Mouse (Mus musculus) kidney, embryonic 16.5 days (tissue): ENCODE results near the gene Ninj2. TPM values are rescaled to one million over a fixed set of nuclear protein-coding genes. Genes with fewer than 3 reads are reported as not detected.
A peak's percentile ranks its signal among the peaks of the same experiment; 100 is the strongest.

Source experiments
- ATAC-seq: fragments of 200-750 bp; cut with Nextera tagmentation; 2 replicates; pipeline ENCODE4 v1.8.0; 2017; ENCODE audit warnings: moderate TSS enrichment; ENCODE audit not compliant: low FRiP score, low TSS enrichment
- H3K27ac ChIP-seq: fragments of 300-500 bp; sonication (generic); 2 replicates; pipeline ENCODE4 v1.5.1; 2014; ENCODE audit warnings: low read length
- H3K27me3 ChIP-seq: fragments of 300-500 bp; sonication (generic); 2 replicates; pipeline ENCODE4 v1.6.1; 2014; ENCODE audit warnings: low read length, control low read depth, mixed read lengths; ENCODE audit not compliant: insufficient read depth
- H3K36me3 ChIP-seq: fragments of 300-500 bp; sonication (generic); 2 replicates; pipeline ENCODE4 v1.6.1; 2014; ENCODE audit warnings: low read length, control low read depth, mixed read lengths; ENCODE audit not compliant: insufficient read depth
- H3K4me1 ChIP-seq: fragments of 300-500 bp; sonication (generic); 2 replicates; pipeline ENCODE4 v1.6.1; 2014; ENCODE audit warnings: low read length, control low read depth, mixed read lengths; ENCODE audit not compliant: insufficient read depth
- H3K4me2 ChIP-seq: fragments of 300-500 bp; sonication (generic); replicated peaks from 2 replicates; pipeline ENCODE4 v1.6.1; 2014; ENCODE audit warnings: low read depth, low read length
- H3K4me3 ChIP-seq: fragments of 300-500 bp; sonication (generic); 2 replicates; pipeline ENCODE4 v1.5.1; 2014; ENCODE audit warnings: mild to moderate bottlenecking, low read length
- H3K9ac ChIP-seq: fragments of 300-500 bp; sonication (generic); replicated peaks from 2 replicates; pipeline ENCODE4 v1.6.1; 2014; ENCODE audit warnings: low read length
- H3K9me3 ChIP-seq: fragments of 300-500 bp; sonication (generic); 2 replicates; pipeline ENCODE4 v1.6.1; 2016; ENCODE audit warnings: low read length, control low read depth
- WGBS: fragments of 180-500 bp; shearing (Covaris S2); extraction: QIAGEN DNeasy Blood & Tissue Kit; methylation state at CpG from one replicate; pipeline ENCODE4 v1.1.7; 2014; 5-methylcytosine and 5-hydroxymethylcytosine counted together
- polyA plus RNA-seq: library from polyadenylated mRNA; unstranded; fragments of >200 nt; fragmentation: Nextera tagmentation; extraction: Ambion mirVana; gene quantifications from 2 replicates; pipeline ENCODE4 v1.2.1, GENCODE M21; 2015

Ninj2 gene
- polyA plus RNA-seq, 1 experiment from 2014 or later = 0.19 TPM

GRCm38 (mm10) chr6:120235874-120236273, 142.7 kb downstream of the Ninj2 start:
- H3K36me3 ChIP-seq = no peaks in the 10 kb centered on the region
- H3K4me3 ChIP-seq = no peak overlapping the region
- H3K9ac ChIP-seq = no peak overlapping the region
- peak; percentile 50 for ATAC-seq
- no peaks in the 10 kb centered on the region for H3K9me3 ChIP-seq
- no peak overlapping the region for H3K27ac ChIP-seq
- H3K4me1 ChIP-seq = peaks cover 23% of the 10 kb centered on the region
- H3K4me2 ChIP-seq = no peak overlapping the region
- 24% methylated on average over 7 of the region's 7 CpGs for WGBS
- no peaks in the 10 kb centered on the region for H3K27me3 ChIP-seq

GRCm38 (mm10) chr6:120240461-120240860, 147.3 kb downstream of the Ninj2 start:
- H3K9me3 ChIP-seq = no peaks in the 10 kb centered on the region
- H3K27me3 ChIP-seq = no peaks in the 10 kb centered on the region
- H3K4me3 ChIP-seq = no peak overlapping the region
- H3K9ac ChIP-seq = no peak overlapping the region
- H3K27ac ChIP-seq = no peak overlapping the region
- H3K4me1 ChIP-seq = peaks cover 30% of the 10 kb centered on the region
- H3K4me2 ChIP-seq = no peak overlapping the region
- 64% methylated on average over 5 of the region's 5 CpGs for WGBS
- ATAC-seq = no peak
- no peaks in the 10 kb centered on the region for H3K36me3 ChIP-seq

- no peak overlapping the region for H3K4me3 ChIP-seq
- no peaks in the 10 kb centered on the region for H3K36me3 ChIP-seq
- no peak overlapping the region for H3K4me2 ChIP-seq
- H3K27me3 ChIP-seq = no peaks in the 10 kb centered on the region
- no peaks in the 10 kb centered on the region for H3K9me3 ChIP-seq
- no peak overlapping the region for H3K9ac ChIP-seq
- WGBS = 81% methylated on average over 12 of the region's 12 CpGs
- ATAC-seq = no peak
- H3K4me1 ChIP-seq = peaks cover 20% of the 10 kb centered on the region; the same call in 1 of the 2 replicates
- no peak overlapping the region for H3K27ac ChIP-seq
Measured at GRCm38 (mm10) chr6:120241453-120241852, 148.3 kb downstream of the Ninj2 start.

GRCm38 (mm10) chr6:120242530-120242929, 149.4 kb downstream of the Ninj2 start:
- H3K36me3 ChIP-seq = no peaks in the 10 kb centered on the region
- no peak overlapping the region for H3K4me2 ChIP-seq
- no peak overlapping the region for H3K4me3 ChIP-seq
- 39% methylated on average over 8 of the region's 8 CpGs for WGBS
- H3K27me3 ChIP-seq = no peaks in the 10 kb centered on the region
- no peaks in the 10 kb centered on the region for H3K9me3 ChIP-seq
- ATAC-seq = no peak
- H3K4me1 ChIP-seq = peaks cover 19% of the 10 kb centered on the region; the same call in 1 of the 2 replicates
- H3K27ac ChIP-seq = peak overlapping the region; percentile 35; the same call in 1 of the 2 replicates
- H3K9ac ChIP-seq = no peak overlapping the region

GRCm38 (mm10) chr6:120243250-120243649, 150.1 kb downstream of the Ninj2 start:
- H3K4me2 ChIP-seq = no peak overlapping the region
- no peak for ATAC-seq
- no peaks in the 10 kb centered on the region for H3K9me3 ChIP-seq

GRCm38 (mm10) chr6:120246676-120247075, 153.5 kb downstream of the Ninj2 start:
- H3K36me3 ChIP-seq = no peaks in the 10 kb centered on the region
- H3K9ac ChIP-seq = no peak overlapping the region
- H3K27ac ChIP-seq = no peak overlapping the region
- ATAC-seq = no peak
- no peaks in the 10 kb centered on the region for H3K27me3 ChIP-seq
- peaks cover 13% of the 10 kb centered on the region; the same call in 1 of the 2 replicates for H3K4me1 ChIP-seq
- H3K9me3 ChIP-seq = no peaks in the 10 kb centered on the region
- 76% methylated on average over 5 of the region's 5 CpGs for WGBS
- no peak overlapping the region for H3K4me3 ChIP-seq
- no peak overlapping the region for H3K4me2 ChIP-seq

More at GRCm38 (mm10) chr6:120243250-120243649, 150.1 kb downstream of the Ninj2 start:
- WGBS = 63% methylated on average over 8 of the region's 8 CpGs
- H3K36me3 ChIP-seq = no peaks in the 10 kb centered on the region
- H3K27ac ChIP-seq = peak overlapping the region; percentile 35
- H3K4me1 ChIP-seq = peaks cover 19% of the 10 kb centered on the region; the same call in 1 of the 2 replicates
- H3K4me3 ChIP-seq = no peak overlapping the region
- no peaks in the 10 kb centered on the region for H3K27me3 ChIP-seq
- H3K9ac ChIP-seq = no peak overlapping the region

GRCm38 (mm10) chr6:120249831-120250230, 156.7 kb downstream of the Ninj2 start:
- ATAC-seq = no peak
- 69% methylated on average over 5 of the region's 5 CpGs for WGBS
- no peak overlapping the region for H3K4me3 ChIP-seq

More at GRCm38 (mm10) chr6:120249831-120250230, 156.7 kb downstream of the Ninj2 start:
- 0 out of 2 replicates have a peak, but pooled peaks cover 3% of the 10 kb centered on the region for H3K4me1 ChIP-seq
- no peak overlapping the region for H3K4me2 ChIP-seq
- H3K27ac ChIP-seq = no peak overlapping the region
- no peaks in the 10 kb centered on the region for H3K9me3 ChIP-seq
- H3K9ac ChIP-seq = no peak overlapping the region
- no peaks in the 10 kb centered on the region for H3K36me3 ChIP-seq
- H3K27me3 ChIP-seq = no peaks in the 10 kb centered on the region

Other genes with a start within 250 kb of the Ninj2 start
- 15.0 and 18.0 TPM in 2 replicates for gene Erc1, start 245.2 kb upstream of the Ninj2 start, polyA plus RNA-seq
- gene Rad52, start 190.7 kb upstream of the Ninj2 start, polyA plus RNA-seq = 26.3 and 27.9 TPM in 2 replicates
- 40.7 and 57.0 TPM in 2 replicates for gene Wnk1, start 54.7 kb upstream of the Ninj2 start, polyA plus RNA-seq
- 0.65 and 0.76 TPM in 2 replicates for gene D330020A13Rik, start 201.0 kb downstream of the Ninj2 start, polyA plus RNA-seq
- 2.4 and 2.6 TPM in 2 replicates for gene B4galnt3, start 201.2 kb downstream of the Ninj2 start, polyA plus RNA-seq